Mouse (Mus musculus) mouse embryonic stem cell (cell line): ENCODE measurements at regions not wholly inside any gene's neighbourhood (a gene's known extent, or its start where the extent isn't known, plus 50 kb on each side); places are given as distances from the start of the nearest gene placed in this dataset.

Experiments
- in situ Hi-C, 2 experiments: fragments of 300-500 bp; cut with MboI; formaldehyde crosslinking; loops; 1 replicate in 1 of 2; 3 replicates in 1 of 2; pipeline ENCODE4 v1.14.3; 2019 to 2020; ENCODE audit warnings: low sequenced_read_pairs in 2 of 2, low pct_unique_long_range_greater_than_20kb in 1 of 2, mixed read lengths in 1 of 2; ENCODE audit not compliant: unreplicated experiment in 1 of 2

- in situ Hi-C loops, result no loop called here
Observed at GRCm38 (mm10) chr3:34757813-34758510, 107.8 kb downstream of the Sox2 start.

DNA sequence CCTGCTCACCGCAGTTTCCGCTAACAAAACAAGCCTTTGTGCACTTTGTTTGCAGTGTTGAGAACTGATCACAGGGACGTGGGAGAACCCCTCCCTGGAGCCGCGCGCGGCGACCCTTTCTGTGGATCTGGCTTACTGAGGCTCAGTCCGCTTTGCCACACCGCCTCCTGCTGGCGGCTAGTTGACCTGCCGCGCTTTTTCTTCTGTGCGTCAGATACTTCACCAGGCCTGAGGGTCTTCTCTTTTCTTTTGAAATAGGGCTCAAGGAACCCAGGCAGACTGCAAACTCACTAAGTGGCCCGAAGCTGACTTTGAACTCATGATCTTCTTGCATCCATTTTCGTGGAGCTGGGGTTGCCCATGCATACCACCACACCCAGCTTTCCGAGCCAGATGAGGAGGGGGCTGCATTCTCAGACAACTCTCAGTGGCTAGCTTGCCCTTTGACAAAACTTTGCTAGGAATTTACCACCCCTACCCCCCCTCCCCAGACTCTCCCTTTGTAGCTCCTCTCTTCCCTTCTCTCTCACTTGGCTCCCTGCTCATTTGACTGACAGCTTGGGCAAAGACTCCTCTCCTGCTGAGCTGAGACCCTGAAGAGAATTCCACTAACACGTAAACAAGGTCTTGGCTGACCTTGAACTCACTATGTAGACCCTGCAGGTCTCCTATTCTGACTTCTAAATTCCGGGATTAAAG lies 109.9 kb downstream of the Sox2 start:
- in situ Hi-C loops, result loop anchor here in 1 of 2 experiments (5.0 kb wide), 1 partner anchor 108 kb away; the partner anchor contains the start of gene Sox2

DNA sequence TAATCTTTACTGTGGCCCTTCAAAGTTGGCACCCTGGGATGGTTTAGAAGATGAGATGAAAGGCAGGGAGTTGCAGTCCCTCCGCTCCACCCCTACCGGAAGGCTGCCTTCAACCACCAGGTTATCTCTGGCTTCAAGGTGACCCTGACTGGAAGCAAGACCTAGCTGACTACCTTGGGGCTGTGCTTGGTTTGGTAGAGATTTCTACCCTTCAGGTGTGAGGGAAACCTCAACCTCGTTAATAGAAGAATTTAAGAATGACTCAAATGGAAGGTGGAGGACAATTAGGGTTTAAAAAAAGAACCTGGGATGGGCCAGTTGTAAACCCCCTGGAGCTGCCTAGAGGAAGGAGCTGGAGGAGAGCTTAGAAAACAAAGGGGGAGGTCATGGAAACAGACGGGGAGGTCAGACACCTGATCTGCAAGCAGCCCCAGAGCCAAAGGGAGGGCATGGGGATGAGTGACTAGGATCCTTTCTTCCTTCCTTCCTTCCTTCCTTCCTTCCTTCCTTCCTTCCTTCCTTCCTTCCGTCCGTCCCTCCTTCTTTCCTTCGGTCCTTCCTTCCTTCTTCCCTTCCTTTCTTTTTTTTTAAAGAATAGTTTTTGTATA lies 111.1 kb downstream of the Sox2 start:
- in situ Hi-C loops, result loop anchor here in 1 of 2 experiments (5.0 kb wide), 1 partner anchor 109 kb away; the partner anchor contains the start of gene Sox2

- in situ Hi-C loops, result loop anchor here in 1 of 2 experiments (5.0 kb wide), 1 partner anchor 109 kb away; the partner anchor contains the start of gene Sox2
Observed at GRCm38 (mm10) chr3:34761783-34762182, 111.6 kb downstream of the Sox2 start.

GRCm38 (mm10) chr3:34764559-34764958 lies 114.4 kb downstream of the Sox2 start:
- in situ Hi-C loops, result loop anchor here in 1 of 2 experiments (5.0 kb wide), 1 partner anchor 112 kb away; the partner anchor contains the start of gene Sox2

GRCm38 (mm10) chr3:34765151-34765550 lies 114.9 kb downstream of the Sox2 start:
- in situ Hi-C loops, result no loop called here

GRCm38 (mm10) chr3:34769818-34770217 lies 119.6 kb downstream of the Sox2 start:
- in situ Hi-C loops, result loop anchor here in 1 of 2 experiments (10.0 kb wide), 2 partner anchors 125 to 325 kb away; no protein-coding TSS in a partner anchor

DNA sequence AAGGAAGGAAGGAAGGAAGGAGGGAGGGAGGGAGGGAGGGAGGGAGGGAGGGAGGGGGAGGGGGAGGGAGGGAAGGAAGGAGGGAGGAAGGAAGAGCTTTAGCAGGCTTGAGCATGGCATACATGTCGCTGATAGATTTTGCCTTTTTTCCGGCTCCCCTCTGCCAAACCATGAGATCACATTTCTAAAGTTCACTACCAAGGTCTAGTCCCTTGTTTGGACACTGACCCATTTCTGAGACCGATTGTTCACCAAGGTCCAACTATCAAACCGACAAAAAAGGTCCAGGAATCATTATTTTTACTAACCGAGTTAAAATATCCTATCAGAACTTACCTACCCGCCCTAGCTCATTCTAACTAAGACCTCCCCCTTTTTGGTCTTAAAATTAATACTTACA lies 120.1 kb downstream of the Sox2 start:
- in situ Hi-C loops, result loop anchor here in 1 of 2 experiments (10.0 kb wide), 2 partner anchors 125 to 325 kb away; no protein-coding TSS in a partner anchor

DNA sequence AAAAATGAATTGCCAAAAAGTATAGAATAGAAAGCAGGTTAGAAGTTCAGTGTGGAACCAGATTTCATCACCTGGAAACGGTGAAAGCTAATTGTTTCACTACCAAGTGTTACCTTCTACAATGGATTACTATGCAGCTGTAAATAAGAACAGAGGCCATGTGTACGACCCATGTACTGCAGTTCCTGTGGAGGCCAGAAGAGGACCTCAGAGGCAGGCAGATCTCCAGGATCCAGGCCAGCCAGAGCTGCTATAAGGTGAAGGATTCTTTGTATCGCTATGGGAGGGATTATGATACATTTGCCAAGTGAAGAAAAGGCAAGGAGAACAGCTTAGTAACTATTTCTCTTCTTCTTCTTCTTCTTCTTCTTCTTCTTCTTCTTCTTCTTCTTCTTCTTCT lies 121.8 kb downstream of the Sox2 start:
- in situ Hi-C loops, result loop anchor here in 1 of 2 experiments (10.0 kb wide), 2 partner anchors 127 to 323 kb away; no protein-coding TSS in a partner anchor

DNA sequence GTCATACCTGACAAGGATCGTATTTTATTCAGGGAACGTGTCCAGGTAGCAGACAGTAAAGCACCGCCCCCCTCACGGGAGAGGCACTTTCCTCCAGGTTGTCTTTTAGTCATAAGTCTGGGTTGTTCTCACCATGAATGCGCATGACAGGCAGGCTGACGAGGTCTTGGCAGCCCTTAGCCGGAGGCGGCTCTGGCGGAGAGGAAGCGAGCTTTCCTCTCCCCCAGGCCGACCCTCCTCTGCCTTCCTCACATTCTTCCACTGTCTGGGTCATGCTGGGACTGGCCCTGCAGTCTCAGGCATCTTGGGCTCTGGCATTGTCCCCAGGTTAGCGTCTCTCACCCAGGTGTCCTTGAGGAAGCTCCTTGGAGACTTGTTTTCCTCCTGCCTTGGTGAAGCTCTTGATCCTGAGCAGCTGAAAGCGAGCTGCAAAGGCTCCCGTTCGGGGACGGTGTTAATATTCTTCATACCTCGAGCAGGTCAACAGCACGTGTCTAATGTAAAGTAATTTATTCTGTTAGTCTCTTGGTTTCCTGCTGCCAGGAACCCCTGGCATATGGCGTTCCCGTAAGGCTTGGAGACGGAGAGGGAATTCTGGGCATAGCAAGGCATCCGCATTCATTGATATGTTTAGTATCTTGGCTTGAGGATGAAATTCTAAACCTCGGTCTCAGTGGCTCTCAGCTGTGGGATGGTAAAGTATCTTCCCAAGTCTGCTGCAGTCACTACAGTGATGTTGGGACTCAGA lies 123.6 kb downstream of the Sox2 start:
- in situ Hi-C loops, result loop anchor here in 1 of 2 experiments (10.0 kb wide), 2 partner anchors 129 to 321 kb away; no protein-coding TSS in a partner anchor

DNA sequence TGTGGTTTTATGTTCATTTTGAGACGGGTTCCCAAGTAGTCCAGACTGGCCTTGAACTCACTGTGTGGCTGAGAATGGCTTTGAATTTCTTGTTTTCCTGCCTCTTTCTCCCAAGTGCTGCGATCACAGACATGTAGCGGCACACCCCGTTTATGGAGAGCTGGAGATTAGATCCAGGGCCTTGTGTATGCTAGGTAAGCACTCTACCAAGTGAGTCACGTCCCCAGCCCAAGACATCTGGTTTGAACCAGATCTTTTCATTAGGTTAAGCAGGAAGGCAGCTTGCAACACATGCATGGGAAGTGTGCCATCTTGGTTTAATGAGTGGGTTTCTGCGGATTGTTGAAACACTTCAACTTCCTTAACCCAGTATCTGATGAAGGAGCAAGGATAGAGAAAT lies 131.6 kb downstream of the Sox2 start:
- in situ Hi-C loops, result loop anchor here in 1 of 2 experiments (25.0 kb wide), 2 partner anchors 306 to 706 kb away; no protein-coding TSS in a partner anchor

- in situ Hi-C loops, result loop anchor here in 1 of 2 experiments (25.0 kb wide), 2 partner anchors 304 to 704 kb away; no protein-coding TSS in a partner anchor
Observed at GRCm38 (mm10) chr3:34783398-34783797, 133.2 kb downstream of the Sox2 start.

DNA sequence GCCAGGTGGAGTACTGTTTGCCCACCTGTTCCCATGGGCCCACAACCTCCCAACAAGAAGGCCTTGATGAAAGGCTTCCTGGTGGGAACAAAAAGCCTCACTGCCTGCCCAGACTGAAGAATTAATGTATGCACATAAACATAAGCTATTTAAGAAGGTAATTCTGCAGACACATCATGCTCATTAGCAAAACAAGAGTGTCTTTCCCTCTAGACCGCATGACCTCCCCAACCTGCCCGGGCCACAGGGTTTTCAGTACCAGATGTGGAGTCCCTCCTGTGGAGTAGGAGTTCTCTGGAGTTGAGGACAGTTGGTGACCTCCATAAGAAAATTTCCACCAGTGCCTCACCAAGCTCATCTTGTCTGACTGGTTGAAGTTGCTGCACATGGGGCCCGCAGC lies 137.0 kb downstream of the Sox2 start:
- in situ Hi-C loops, result loop anchor here in 1 of 2 experiments (25.0 kb wide), 2 partner anchors 300 to 700 kb away; no protein-coding TSS in a partner anchor

- in situ Hi-C loops, result loop anchor here (10.0 to 25.0 kb wide), 3 partner anchors 292 to 692 kb away; no protein-coding TSS in a partner anchor
Observed at GRCm38 (mm10) chr3:34795103-34795983, 145.1 kb downstream of the Sox2 start.

DNA sequence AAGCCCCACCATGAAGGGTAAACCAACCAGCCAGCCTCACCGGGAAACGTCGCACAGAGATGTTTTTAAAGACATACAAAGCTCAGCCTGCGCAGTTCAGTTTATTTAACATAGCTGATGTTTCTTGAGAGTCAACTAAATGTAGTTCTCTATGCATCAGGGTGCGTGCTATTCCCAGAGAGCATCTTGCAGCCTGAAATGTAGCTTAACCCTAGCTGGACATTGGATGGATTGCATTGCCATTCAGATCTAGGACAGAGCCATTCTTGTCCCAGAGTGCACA lies 145.7 kb downstream of the Sox2 start:
- in situ Hi-C loops, result loop anchor here (10.0 to 25.0 kb wide), 3 partner anchors 291 to 691 kb away; no protein-coding TSS in a partner anchor

GRCm38 (mm10) chr3:34808833-34809232 lies 158.6 kb downstream of the Sox2 start:
- in situ Hi-C loops, result no loop called here

DNA sequence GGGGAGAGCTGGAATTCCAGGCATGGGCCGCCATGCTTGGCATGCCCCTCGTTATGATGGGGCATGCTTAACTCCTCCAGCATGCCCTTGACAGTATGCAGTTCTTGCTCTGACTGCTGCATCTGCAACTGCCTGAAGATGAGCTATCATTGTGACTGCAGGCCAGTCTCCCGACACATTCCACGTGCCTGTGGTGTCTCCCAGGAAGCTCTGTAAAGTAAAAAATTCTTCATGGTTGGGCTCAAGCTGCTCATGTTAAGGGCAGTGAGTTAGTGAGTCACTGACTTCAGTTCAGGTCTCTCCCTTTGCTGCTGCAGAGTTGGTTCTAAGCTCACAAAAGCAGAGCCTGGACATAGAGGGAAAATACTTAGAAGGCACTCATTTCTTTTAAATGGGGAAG lies 161.5 kb downstream of the Sox2 start:
- in situ Hi-C loops, result no loop called here
